Mouse (Mus musculus) left cerebral cortex, postnatal 25 days (tissue): Measurements from ENCODE around the gene Fndc10. TPM values are rescaled to one million over a fixed set of nuclear protein-coding genes. Genes with fewer than 3 reads are reported as not detected.
"Not testable (repeated sequence)": the region's sequence is repeated elsewhere in the genome, so short reads cannot be mapped to it uniquely, and the experiment has no call there.

Source experiments
- DNase-seq, 2 experiments: peaks; one replicate each; pipeline ENCODE4 v3.0.0; 2022; ENCODE audit warnings: low spot score in 2 of 2, mixed read lengths in 1 of 2
- intact Hi-C: fragments of 180-260 bp; cut with DNase I; formaldehyde crosslinking; loops from one replicate; pipeline ENCODE4 v1.15.1; 2025
- total RNA-seq, 2 experiments: library from RNA; stranded (reverse); gene quantifications; 2 replicates each; pipeline ENCODE4 v1.2.3; 2021

The Fndc10 gene
- total RNA-seq, 2 experiments from 2014 or later = 26.5 to 29.2 TPM

DNA sequence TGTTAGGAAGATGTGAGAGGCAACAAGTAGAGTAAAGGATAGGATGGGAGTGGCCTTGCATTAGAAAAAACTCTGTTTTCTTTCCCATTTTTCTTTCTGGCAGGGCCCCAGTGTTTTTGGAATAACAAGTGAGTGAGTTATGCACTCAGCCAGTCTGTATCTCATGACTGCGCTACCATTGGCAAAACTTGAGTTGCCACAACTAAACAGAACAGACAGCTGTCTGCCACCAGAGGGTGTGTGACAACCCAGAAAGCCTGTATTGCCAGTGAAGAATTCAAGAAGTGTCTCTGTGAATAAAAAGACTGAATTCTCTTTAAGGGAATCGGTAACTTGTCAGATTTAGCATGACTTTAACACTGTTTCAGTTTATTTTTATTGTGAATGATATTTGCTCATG lies 18.2 kb upstream of the Fndc10 start:
- intact Hi-C loops = no loop called here
- DNase-seq = no peak

DNA sequence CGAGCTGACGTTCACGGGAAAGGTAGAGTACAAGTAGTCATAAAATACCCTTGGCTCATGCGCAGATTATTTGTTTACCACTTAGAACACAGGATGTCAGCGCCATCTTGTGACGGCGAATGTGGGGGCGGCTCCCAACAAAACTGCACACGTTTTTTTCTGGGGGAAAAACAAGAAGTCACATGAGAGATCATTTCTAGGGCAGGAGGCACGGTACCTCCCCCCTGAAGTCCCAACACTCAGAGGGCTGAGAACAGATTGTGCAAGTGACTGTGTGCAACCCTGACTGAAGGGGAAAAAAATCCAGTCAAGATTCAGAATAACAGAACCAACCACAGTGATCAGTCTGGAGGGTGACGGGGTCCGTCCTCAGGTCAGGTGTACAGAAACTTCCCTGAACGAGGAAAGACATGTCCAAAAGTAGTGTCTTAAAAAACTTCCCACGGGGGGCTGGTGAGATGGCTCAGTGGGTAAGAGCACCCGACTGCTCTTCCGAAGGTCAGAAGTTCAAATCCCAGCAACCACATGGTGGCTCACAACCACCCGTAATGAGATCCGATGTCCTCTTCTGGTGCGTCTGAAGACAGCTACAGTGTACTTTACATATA lies 10.4 kb upstream of the Fndc10 start:
- intact Hi-C loops, DNase-seq: not testable (repeated sequence)

DNA sequence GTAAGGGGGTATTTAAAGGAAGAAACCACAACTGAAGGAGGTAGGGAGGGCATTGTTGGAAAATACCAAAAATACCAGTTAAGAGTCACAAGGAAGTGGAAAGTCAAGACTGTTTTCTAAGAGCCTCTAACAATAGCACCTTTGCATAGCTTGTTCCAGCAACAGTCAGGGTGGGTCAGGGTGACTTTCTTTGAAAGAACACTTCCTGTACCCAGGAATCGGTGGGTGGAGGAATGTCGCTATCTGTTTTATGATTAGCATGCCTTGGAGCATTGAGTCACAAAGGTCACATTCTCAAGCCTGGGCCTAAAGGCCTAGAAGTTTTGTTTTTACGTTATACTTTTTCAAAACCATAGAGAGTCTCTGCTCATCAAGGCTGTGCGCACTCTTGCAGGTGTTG lies 6.4 kb upstream of the Fndc10 start:
- DNase-seq, intact Hi-C loops: not testable (repeated sequence)

DNA sequence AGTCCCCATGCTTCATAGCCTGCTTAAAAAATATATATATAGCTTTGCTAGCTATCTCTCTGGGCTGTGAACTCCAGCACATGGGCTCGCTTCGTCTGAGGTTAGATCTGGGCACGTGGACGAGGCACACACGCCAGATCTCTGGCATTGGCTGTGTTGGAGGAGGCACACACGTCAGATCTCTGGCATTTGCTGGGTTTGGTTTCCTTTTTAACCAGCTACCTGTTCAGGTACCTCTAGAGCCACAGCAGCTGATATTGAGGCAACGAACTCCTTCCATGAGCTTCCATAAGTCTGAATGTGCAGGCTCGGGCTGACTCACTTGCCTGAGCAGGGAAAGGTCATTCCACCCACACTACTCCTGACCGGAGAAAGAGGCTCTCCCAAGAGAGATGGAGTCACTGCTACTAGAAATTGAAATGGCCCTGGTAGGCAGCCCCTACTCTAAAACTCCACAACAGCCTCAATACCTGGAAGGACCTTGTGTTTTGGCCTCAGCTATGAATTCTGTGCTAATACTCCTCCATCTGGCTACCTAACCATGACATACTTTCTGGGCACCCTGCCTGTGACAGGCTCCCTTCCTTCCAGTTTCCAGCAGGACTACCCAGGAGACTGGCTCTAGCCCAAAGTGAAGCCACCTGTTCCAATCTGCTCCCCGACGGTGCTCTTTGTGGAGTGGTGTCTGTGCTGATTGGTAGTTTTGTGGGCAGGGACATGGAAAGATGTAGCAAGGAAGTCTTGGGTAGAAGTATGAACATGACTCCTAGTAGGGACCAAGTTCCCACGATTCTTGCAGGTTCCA lies 3.4 kb upstream of the Fndc10 start:
- DNase-seq = peak in 1 of 2 experiments; percentile 34
- intact Hi-C loops = loop anchor here (5.0 kb wide), 1 partner anchor 208 kb away; no protein-coding TSS in a partner anchor

DNA sequence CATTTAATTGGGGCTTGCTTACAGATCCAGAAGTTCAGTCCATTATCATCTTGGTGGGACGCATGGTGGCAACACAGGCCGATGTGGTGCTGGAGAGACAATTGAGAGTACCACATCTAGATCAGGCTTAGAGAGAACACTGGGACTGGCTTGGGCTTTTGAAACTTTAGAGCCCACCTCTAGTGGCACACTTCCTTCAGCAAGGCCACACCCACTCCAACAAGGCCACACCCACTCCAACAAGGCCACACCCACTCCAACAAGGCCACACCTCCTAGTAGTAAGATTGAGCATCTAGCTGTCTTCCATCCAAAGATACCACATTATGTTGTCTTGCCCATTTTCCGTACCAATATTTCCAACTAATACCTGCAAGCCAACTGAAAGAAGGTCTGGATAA lies 1.7 kb upstream of the Fndc10 start:
- intact Hi-C loops = loop anchor here (5.0 kb wide), 1 partner anchor 210 kb away; no protein-coding TSS in a partner anchor

DNA sequence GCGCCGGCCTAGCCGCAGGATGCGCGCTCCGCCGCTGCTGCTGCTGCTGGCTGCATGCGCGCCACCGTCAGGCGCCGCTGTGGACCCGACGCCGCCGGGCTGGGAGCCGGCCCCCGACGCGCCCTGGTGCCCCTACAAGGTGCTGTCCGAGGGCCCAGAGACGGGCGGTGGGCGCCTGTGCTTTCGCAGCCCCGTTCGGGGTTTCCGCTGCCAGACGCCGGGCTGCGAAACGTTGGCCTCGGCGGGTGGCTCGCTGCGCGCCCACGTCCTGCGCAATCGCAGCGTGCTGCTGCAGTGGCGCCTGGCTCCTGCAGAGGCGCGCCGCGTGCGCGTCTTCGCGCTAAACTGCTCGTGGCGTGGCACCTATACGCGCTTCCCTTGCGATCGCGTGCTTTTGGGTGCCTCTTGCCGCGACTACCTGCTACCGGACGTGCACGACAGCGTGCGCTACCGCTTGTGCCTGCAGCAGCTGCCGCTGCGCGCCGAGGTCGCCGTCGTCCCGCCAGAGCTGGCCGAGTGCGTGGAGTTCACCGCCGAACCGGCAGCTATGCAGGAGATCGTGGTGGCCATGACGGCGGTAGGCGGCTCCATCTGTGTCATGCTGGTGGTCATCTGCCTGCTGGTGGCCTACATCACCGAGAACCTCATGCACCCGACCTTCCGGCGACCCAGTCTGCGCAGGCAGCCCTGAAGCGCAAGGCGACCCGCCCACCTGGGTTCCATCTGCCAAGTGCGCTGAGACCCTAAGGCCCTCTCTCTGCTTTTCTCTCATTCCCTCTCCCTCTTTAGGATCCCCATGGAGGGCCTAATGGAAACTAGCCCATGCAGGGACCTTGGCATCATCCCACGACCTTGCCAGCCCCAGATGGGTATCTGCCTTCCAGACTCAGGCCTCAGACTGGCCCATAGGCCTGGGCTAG lies 600 bp downstream of the Fndc10 start:
- DNase-seq = peak; percentile 88 to 89
- intact Hi-C loops = loop anchor here (1.0 to 5.0 kb wide), 3 partner anchors 25 to 212 kb away; partner anchors contain the start of genes Cdk11b and Mib2

More for the DNA sequence above, 1.7 kb upstream of the Fndc10 start:
- DNase-seq = no peak

DNA sequence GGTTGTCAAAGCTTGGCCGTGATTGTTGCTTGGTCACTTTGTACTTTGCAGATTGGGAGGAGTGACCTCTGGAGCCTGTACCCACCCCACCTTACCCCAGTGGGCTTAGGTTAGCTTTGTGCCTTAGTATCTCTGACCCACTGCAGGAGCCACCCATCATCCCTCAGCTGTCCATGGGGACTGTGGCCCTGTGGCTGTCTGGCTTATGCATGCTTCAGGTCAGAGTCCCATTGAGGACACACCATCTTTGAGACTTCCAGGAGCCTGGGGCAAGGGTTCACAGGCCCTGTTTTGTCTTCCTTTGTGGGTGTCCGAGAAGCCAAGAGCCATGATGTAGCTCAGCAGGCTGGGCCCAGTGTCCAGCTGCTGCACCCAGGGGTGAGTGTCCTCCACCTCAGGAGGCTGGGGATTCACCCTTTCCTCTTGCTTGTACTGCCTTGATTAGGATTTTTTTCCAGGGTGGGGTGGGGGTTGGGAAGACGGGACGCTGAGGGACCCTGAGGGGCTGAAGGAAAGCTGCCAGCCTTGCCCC lies 1.5 kb downstream of the Fndc10 start:
- DNase-seq = no peak
- intact Hi-C loops = loop anchor here (1.0 to 2.0 kb wide), 2 partner anchors 26 to 71 kb away; partner anchors contain the start of genes Cdk11b and Mib2

DNA sequence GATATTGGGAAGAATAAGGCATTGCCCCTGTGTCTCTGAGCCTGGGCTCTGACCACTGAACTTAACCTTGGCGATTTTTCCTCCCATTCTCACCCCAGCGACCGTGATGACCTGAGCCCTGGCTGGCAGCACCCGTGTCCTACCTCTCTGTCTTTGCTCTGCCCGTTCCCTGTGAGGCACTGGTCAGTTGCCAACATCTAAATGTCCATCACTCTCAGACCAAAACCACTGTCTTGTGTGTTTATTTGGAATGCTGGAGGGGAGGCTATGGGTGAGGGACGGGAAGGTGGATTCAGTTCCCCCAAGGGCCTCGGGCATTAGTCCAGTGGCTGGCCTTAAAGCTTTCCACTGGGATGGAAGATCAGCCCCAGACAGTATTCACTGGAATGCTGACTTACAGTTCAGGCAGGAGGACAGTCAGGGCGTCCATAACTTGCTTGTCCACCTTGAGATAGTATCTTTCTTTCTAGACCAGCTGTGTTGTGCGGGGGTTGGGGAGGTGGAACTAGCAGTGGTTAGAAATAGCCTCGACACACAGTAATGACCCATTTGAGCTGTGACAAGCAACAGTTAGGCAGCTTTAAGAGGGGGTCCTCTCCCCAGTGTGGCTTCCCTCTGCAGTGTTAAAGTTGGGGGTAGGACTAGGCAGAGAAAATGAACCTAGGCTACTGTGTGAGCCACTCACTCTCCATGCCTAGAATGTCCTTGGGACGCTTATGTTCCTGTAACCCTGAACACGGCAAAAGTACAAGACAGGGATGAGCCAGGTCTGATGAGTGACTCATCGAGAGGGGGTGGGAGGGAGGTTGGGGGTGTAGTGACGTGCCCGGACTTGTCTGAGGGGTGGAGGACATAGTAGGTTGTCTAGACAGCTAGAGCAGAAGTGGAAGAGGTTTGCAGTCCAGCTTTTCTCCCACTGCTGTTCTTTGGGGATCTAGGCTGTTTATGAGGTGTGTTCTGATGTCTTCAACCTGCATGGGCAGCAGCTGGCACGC lies 2.4 kb downstream of the Fndc10 start:
- intact Hi-C loops = no loop called here
- peak; percentile 6 to 48 for DNase-seq

DNA sequence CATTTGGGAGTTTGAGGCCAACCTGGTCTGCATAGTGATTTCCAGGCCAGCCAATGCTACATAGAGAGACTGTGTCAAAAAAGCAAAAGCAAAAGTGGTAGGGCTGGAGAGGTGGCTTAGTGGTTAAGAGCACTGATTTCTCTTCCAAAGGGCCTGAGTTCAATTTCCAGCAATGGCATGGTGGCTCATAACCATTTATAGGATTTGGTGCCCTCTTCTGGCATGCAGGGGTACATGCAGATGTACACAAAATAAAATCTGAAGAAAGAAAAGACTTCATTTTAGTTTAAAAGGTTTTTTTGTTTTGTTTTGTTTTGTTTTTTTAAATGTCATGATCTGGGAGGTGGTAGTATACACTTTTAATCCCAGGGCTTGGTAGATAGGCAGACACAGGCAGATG lies 6.3 kb downstream of the Fndc10 start:
- intact Hi-C loops = no loop called here
- DNase-seq = no peak

DNA sequence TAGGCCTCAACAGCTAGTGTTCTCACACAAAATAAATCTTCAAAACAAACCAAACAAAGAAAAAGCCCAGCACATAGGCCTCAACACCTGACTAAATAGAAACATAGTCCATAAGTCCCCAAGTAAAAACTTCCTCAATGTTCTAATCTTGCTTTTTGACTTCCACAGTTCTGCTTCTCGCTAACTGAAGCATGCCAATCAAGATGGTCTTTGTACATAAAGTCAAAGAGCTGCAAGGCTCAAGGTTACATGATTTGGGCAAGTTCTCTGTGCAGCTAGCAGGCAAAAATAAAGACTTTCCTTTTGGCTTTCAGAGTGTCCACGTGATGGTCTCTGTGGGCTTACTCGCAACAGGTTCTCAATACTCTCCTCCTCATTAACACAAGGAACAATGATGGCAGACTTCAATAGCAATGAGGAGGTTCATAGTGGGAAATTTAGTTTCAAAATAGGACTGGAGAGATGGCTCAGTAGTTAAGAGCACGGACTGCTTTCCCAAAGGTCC lies 9.3 kb downstream of the Fndc10 start:
- intact Hi-C loops = no loop called here
- no peak for DNase-seq

DNA sequence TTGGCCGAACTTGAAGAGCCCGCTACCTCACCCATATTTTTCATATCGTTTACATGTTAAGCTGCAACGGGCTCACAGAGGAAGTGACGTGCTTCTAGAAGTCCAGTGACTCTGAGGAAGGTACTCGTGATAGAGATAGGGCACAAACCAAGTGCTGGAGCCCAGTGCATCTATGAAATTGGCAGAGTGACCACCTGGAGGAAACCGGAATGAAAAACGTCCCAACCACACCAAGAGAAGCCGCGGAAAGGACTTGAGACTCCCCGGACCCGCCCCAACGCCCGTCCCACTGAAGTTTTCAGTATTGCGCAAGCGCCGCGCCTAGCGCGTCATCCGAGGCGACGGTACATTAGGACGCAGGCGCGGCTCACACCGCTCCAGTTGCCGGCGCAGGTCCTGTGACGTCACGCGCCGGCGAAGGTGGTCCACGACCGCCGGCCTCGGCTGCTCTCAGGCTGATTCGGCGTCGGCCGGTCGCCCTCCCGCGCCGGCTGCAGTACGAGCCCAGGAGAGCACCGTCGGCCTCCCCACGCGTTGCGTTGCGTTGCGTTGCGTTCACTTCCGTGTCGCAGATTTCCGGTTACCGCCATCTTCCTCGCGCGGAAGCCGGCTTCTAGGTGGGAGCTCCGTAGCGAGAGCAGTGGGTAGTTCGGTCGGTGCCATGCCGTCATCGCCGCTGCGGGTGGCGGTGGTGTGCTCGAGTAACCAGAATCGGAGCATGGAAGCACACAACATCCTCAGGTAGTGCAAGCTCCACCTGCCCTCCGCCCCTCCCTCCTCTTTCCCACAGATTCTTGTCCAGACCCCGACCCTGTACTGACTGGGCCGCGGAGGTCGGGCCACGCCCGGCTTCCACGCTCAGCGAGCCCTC lies 10.8 kb downstream of the Fndc10 start, which contains the start of gene Ssu72:
Gene Ssu72 (plus strand): TSS at position 80 of the 871 bp plus-strand sequence.
- intact Hi-C loops = loop anchor here (1.0 to 2.0 kb wide), 2 partner anchors 30 to 81 kb away; partner anchors contain the start of genes Cdk11b and Tmem240
- DNase-seq = peak; percentile 97

DNA sequence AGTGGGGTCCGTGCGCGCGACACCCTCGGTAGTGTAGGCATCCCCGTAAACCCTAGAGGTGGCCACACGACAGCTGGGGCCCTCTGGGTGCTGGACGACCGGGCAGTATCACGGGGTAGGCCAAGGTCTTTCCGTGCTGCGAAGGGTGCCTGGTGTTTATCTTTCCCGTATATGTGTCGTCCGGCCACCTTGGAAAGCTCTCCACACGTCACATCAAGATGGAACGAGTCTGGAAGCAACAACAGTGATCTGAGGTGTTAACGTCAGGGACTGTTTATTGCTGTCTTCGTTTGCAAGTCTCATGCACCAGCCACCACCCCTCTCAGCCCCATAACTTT lies 11.4 kb downstream of the Fndc10 start:
- DNase-seq = no peak

DNA sequence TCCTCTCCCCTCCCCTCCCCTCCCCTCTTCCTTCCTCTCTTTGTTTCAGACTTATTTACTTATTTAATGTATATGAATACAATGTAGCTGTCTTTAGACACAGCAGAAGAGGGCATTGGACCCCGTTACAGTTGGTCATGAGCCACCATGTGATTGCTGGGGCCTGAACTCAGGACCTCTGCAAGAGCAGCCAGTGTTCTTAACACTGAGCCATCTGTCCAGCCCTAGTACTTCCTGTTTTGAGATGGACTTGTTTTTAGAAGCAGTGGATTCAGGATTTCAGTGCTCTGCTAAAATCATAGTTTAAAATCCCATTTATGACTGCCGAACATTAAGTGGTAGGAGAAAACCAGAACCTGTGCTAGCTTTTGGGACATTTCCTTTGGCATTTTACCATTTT lies 14.4 kb downstream of the Fndc10 start:
- intact Hi-C loops = no loop called here
- DNase-seq = no peak

More for the DNA sequence above, 11.4 kb downstream of the Fndc10 start:
- intact Hi-C loops = loop anchor here (1.0 to 2.0 kb wide), 2 partner anchors 29 to 81 kb away; partner anchors contain the start of genes Cdk11b and Tmem240

DNA sequence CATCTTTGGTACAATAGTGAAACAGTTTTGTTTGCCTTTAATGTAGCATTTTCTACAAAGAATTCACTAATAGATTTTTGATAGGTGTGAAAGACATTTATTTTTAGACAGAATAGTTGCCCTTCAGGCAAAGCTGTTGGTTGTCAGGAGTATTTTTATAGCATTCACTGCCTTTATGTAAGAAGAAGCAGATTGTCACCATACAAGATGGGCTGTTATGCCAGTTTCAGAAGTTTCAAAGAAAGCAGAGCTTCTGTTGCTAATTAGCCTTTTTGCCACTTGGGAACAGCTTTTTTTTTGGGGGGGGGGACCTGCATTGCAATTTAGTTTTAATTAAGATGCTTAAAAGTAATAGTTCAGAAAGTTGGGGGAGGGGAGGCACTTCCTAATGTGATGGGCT lies 14.8 kb downstream of the Fndc10 start:
- intact Hi-C loops = no loop called here
- DNase-seq = peak in 1 of 2 experiments; percentile 51

DNA sequence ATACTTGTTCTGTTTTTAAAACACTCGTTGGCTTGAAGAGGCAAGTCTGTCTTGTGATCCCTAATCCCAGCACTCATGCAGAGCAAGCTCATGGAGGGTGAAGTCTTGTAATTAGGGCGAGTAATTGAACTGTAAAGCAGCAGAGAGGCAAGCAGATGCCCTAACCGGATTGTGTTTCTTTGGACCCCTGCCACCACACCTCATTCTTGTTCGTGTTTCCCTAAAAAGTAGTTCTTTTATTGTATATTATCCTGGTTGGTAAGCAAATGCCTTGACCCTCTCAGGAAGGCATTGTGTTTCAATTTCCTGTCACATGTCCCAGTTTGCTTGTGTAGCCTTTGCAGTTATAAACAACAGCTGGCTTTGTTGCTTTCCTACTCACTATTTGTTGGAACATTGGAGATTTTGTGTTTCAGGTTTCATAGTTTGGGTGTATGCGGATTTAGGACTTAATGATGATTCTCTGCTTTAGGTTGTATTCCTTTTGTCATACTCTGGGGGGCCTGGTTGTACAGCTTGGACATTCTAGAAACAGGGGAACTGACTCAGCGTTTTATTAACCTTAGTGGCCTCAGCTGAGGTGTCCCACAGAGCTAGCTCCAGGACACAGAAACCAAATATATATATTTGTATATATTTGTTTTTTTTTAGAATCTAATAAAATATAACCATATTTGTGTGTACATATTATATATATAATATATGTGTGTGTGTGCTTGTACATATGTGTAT lies 16.5 kb downstream of the Fndc10 start:
- intact Hi-C loops = no loop called here
- no peak for DNase-seq

DNA sequence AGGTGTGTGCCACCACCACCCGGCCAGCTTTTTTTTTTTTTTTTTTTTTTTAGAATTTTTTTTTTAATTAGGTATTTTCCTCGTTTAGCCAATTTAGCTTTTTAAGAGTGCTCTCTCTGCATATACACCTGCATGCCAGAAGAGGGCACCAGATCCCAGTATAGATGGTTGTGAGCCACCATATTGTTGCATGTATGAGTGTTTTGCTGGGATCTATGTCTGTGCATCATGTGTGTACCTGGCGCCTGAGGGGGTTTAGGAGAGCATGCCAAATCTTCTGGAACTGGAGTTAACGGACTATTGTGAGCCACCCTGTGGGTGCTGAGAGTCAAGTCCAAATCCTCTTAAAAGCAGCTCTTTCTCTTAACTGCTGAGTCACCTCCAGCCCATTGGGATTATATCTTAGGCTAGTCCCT lies 27.5 kb downstream of the Fndc10 start:
- intact Hi-C loops = loop anchor here (5.0 kb wide), 1 partner anchor 51 kb away; the partner anchor contains the start of gene Vwa1
- DNase-seq = no peak
